Mouse (Mus musculus) embryonic fibroblast, embryonic 13.5 days (primary cell): Measurements from ENCODE around the gene Hist1h2bk. TPM values are rescaled to one million over a fixed set of nuclear protein-coding genes. Genes with fewer than 3 reads are reported as not detected.

Experiments used
- H3K27ac ChIP-seq: 2 replicates; pipeline ENCODE4 v1.5.1; 2012; ENCODE audit warnings: low read length, control low read depth, inconsistent platforms; ENCODE audit not compliant: insufficient read depth
- H3K4me1 ChIP-seq: 2 replicates; pipeline ENCODE4 v1.6.1; 2011; ENCODE audit warnings: low read length; ENCODE audit not compliant: control insufficient read depth, insufficient read depth
- H3K4me3 ChIP-seq: 2 replicates; pipeline ENCODE4 v1.5.1; 2011; ENCODE audit warnings: mild to moderate bottlenecking, control low read depth, low read length; ENCODE audit not compliant: insufficient read depth
- CTCF ChIP-seq: IDR thresholded peaks from 2 replicates; pipeline ENCODE4 v1.5.1; 2011; ENCODE audit warnings: mild to moderate bottlenecking, control low read depth, low read length, moderate library complexity, borderline replicate concordance; ENCODE audit not compliant: insufficient read depth
- POLR2A ChIP-seq: IDR thresholded peaks from 2 replicates; pipeline ENCODE4 v1.6.1; 2011; ENCODE audit warnings: low read depth, mild to moderate bottlenecking, control low read depth, low read length, moderate library complexity
- polyA plus RNA-seq: library from polyadenylated mRNA; stranded (reverse); fragments of >200 nt; gene quantifications from 2 replicates; pipeline ENCODE4 v1.2.4, GENCODE M21; 2011; ENCODE audit warnings: low read depth; ENCODE audit not compliant: missing spikeins, insufficient read length

Hist1h2bk gene
- polyA plus RNA-seq, 1 experiment: 22.3 TPM

DNA sequence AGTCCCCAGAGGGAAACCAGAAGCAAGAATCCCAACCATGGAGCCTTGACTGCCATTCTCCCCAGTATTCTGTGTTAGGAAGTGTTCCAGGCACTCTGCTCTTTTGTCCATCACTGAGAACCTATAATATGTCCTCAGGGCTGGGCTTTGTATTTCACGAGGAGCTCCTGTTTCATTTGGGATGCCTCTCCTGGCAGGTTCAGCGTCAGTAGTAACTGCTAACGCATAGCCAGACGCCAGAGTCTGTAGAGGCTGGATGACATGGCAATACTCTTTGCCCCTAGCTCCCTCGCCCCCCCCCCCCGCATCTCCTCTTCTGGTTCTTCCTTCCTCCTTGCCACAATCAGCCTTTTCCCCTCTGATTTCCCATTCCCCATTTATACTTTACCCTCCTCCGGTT lies 26.0 kb upstream of the Hist1h2bk start, which contains the start of gene Prss16:
Gene Prss16, minus strand, starts transcription at position 101 of the 400 bp plus-strand sequence.
- Histone ChIP-seq H3K27ac (no peak within 1 kb of the TSS), H3K4me3 (no peak within 1 kb of the TSS), H3K4me1 (peaks cover 3% of the 10 kb centered on the region; the same call in 1 of the 2 replicates)
- TF ChIP-seq POLR2A (no peak), CTCF (no peak)

DNA sequence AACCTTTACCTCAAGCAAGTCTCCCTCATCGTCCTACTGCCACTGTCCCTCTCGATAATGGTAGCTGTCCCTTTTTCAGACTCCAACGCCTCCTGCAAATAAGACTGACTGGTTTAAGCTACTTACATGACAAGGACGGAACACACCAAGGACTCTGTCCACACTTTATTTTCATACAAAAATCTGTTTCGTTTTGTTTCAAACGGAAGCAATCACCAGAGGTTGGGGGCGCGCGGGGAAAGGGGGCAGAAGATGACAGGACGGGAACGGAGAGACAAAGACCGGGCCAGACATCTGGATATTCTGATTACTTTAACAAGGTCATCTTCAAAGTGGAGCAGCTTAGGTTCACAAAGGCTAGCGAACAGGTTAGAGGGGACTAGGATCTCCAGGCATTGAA lies 22.0 kb upstream of the Hist1h2bk start:
- Histone ChIP-seq H3K4me1 (peaks cover 3% of the 10 kb centered on the region; the same call in 1 of the 2 replicates), H3K27ac (no peak overlapping the region), H3K4me3 (no peak overlapping the region)
- TF ChIP-seq CTCF: no peak
- no peak for TF ChIP-seq POLR2A

DNA sequence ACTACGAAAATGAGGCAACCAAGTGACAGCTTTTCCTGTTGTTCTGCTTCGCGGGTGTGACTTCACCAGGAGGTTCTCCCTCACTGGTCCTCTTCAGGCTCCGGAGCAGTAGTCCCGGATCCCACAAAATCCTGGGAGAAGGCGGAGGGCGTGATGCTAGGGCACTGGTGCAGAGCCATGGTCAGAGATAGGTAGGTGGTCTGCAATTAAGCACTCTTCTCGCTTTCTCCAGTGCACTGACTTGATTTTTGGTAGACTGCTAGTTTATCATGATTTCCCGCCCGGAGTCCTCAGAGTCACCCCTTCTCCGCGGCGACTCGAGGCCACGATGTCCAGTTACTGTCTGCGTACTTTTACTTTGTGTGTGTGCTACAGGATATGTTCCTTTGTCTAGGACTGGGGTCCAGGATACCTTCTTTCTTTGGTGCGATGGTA lies 21.2 kb upstream of the Hist1h2bk start:
- Histone ChIP-seq H3K27ac (no peak overlapping the region), H3K4me3 (no peak overlapping the region), H3K4me1 (peaks cover 3% of the 10 kb centered on the region; the same call in 1 of the 2 replicates)
- TF ChIP-seq POLR2A (no peak), CTCF (no peak)

DNA sequence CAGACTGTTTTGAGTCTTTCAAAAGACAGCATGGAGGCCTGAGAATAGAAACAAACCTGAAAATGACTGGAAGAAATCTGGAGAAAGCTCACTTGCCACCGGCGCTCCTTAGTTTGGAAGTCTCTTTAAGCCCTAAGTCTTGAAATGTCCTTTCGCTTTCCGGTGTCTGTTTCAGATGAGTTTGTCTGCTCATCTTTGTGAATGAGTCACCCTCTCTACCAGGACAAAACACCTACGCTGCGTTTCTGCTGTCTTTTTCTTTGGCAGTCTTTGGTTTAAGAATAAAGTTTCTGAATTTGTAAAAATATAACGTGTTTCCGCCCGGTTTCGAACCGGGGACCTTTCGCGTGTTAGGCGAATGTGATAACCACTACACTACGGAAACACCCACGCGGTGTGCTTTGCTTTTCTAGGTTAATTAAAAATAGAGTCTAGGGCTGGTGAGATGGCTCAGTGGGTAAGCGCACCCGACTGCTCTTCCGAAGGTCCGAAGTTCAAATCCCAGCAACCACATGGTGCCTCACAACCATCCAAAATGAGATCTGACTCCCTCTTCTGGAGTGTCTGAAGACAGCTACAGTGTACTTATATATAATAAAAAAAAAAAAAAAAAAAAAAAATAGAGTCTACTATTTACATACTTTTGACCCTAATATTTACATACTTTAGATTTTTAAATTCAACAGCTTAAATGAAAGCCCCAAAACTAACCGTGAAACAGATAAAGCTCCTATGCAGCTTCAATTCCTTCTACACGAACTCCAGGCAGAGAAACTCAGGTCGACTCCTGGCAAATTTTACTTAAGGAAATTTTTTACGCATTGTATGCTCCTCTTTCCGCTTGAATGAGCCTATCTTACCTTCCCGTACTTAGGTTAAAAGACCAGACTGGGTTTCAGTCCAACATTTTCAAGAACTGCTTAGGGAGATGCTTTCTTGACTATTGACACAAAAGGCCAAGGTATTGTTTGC lies 19.9 kb upstream of the Hist1h2bk start:
- TF ChIP-seq CTCF (no peak), POLR2A (no peak)
- peaks cover 3% of the 10 kb centered on the region; the same call in 1 of the 2 replicates for H3K4me1 ChIP-seq
- no peak overlapping the region for H3K27ac ChIP-seq
- peak overlapping the region; percentile 25 for H3K4me3 ChIP-seq

DNA sequence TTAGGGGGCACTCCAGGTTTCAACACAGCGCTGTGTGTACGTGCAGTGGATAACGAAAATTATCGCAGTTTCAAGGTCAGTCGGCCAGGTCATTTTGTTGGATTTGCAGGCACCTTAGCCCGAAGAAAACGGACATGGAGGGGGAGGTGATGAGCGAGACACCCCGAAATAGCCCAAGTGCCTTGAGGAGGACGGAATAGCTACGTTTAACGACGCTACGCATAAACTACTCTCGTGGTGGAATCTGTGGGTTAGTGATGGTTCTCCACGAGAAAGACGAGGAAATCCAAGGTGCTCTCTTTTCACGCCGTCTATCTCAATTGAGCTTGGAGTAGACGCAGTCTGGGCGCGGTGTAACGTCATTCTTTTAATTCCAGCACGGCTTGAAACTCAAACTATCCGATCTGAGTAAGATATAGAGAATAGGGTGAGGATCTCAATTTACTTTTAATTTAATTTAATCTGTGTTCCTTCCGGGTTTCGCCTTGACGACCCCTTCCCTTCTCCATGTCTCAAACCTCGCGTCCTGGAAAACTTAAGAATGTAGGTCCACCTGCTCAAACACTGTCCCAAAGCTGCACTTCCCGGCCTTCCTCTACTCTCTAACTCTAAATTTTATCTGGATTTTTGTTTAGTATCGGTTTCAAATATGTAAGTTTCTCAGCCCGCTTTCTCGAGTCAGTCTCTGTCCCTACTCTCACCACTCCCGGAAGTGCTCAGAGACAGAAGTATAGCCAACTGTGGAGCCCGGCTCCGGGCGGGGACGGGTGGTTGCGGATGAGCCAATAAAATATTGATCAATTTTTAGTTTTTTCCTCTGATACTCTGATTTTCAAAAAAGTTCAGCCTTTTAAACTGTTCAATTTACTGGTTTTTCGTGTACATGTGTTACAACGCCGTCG lies 15.5 kb upstream of the Hist1h2bk start:
- peak overlapping the region; percentile 66 for H3K4me3 ChIP-seq
- no peak overlapping the region for H3K27ac ChIP-seq
- no peak for TF ChIP-seq CTCF
- no peak for TF ChIP-seq POLR2A
- H3K4me1 ChIP-seq: no peaks in the 10 kb centered on the region

DNA sequence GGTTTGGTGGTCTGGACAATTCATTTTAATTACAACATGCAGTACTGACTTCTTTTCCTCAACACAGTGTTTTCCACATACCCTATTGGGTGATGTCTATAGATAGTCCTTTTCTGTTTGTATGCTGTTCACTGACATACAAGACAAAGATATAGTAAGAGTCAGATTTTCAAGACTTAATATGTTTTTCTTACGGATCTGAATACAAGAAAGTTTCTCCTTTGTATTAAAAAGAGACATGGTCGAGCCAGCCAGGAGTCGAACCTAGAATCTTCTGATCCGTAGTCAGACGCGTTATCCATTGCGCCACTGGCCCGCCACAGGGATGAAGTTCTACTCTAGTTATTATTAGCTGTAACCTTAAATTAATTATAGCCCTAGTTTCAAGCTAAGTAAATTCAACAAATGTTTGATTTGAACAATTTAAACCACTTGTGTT lies 14.8 kb upstream of the Hist1h2bk start:
- Histone ChIP-seq H3K27ac (peak overlapping the region; percentile 60; the same call in 1 of the 2 replicates), H3K4me3 (peak overlapping the region; percentile 98), H3K4me1 (no peaks in the 10 kb centered on the region)
- TF ChIP-seq CTCF: no peak
- TF ChIP-seq POLR2A: no peak

DNA sequence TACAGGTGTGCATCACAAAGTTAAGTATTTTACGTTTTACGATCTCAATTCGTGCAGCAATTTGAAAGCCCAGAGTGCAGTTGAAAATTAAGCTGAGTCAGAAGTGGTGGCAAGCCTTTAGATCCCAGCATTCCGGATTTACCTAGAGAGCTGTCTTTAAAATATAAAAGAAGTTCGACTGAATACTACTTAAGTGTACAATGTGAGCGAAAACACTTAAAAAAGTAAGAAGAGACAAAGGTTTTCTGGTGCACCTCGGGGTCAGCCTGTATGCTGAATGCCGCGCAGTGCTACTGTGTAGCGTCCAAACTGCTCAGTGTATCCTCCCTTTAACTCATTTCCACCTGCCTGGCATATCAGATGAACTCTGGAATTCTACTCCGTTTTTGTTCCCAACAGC lies 14.1 kb upstream of the Hist1h2bk start:
- peak overlapping the region; percentile 98 for H3K4me3 ChIP-seq
- H3K4me1 ChIP-seq: no peaks in the 10 kb centered on the region
- peak overlapping the region; percentile 60 for H3K27ac ChIP-seq
- no peak for TF ChIP-seq CTCF
- no peak for TF ChIP-seq POLR2A

DNA sequence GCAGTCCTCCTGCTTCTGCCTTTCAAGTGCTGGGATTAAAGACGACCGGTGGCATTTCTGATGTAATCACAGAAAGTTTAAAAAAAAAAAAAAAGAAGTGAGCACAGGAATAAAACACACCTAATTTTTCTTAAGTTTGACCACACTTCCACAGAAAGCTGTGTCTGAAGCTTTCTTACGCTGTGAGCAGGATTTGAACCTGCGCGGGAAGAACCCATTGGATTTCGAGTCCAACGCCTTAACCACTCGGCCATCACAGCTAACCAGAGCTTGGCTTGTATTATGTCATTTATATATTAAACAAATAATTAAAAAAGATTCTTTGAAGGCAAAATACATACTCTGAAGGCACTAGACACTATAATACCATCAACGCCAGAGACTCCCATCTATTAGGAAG lies 13.4 kb upstream of the Hist1h2bk start:
- Histone ChIP-seq H3K4me1 (no peaks in the 10 kb centered on the region), H3K4me3 (peak overlapping the region; percentile 98), H3K27ac (peak overlapping the region; percentile 60)
- TF ChIP-seq CTCF: no peak
- no peak for TF ChIP-seq POLR2A

DNA sequence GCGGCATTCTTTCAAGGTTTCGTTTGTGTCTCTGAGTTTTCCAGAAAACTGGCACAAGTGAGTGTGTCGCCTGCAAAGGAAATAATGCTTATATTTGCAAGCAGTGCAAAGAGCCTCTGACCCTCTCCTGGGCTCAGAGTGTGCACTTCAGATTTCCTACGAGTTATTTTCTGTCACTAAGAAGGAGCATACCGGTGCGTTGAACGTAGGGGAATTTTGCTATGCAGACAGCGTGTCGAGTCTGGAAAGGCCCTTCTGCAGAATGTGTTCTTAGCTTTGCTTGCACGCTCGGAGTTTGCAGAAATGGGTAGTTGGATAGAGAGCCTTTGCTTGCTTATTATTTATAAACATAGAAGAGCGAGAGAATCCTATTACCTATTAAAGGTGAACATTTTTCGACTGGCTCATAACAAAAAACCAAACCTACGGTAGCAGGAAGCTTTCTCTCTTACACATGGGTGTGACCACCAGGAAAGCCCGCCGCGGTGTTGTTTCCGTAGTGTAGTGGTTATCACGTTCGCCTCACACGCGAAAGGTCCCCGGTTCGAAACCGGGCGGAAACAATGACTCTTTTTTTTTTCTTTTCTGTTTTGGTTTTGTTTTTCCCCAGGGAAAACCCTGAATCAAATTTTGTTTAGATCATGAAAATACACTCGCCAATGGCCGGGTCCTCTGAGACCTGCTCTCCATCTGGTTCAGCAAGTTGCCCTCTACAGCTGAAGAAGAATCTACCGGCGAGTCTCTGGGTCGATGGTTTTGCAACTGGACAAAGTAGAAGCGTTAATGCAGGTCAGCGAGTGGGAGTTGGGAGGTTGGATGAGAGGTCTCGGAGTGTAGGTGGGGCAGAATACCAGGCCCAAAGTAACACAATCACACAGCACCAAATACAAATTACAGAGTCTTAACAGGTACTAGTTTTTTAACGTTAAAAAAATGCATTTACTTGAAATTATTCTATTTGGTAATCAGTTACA lies 9.3 kb upstream of the Hist1h2bk start:
- TF ChIP-seq CTCF (no peak), POLR2A (no peak)
- peak overlapping the region; percentile 74 for H3K4me3 ChIP-seq
- H3K27ac ChIP-seq: no peak overlapping the region
- no peaks in the 10 kb centered on the region for H3K4me1 ChIP-seq
